Mouse (Mus musculus): ENCODE results near the gene Dpep3. TPM values are rescaled to one million over a fixed set of nuclear protein-coding genes. Genes with fewer than 3 reads are reported as not detected.
A peak's percentile ranks its signal among the peaks of the same experiment; 100 is the strongest.
"Not testable (repeated sequence)": the region's sequence is repeated elsewhere in the genome, so short reads cannot be mapped to it uniquely, and the experiment has no call there.

The Dpep3 gene
- polyA plus RNA-seq, 1 experiment from 2014 or later, result not detected

- Histone ChIP-seq H3K27ac (no peak overlapping the region), H3K9ac (no peak overlapping the region), H3K9me3 (replicated peaks) (no peaks in the 10 kb centered on the region), H3K4me3 (no peak overlapping the region), H3K4me1 (no peaks in the 10 kb centered on the region; the same call in 1 of the 2 replicates), H3K4me2 (replicated peaks) (no peak overlapping the region), H3K27me3 (no peaks in the 10 kb centered on the region), H3K36me3 (no peaks in the 10 kb centered on the region)
- ATAC-seq (ENCODE audit: low FRiP score), result no peak
- 74% methylated on average over 8 of the region's 8 CpGs for WGBS
Observed at GRCm38 (mm10) chr8:106004538-106005207, 25.4 kb upstream of the Dpep3 start.

- Histone ChIP-seq H3K27ac (no peak overlapping the region), H3K4me2 (replicated peaks) (no peak overlapping the region), H3K4me3 (no peak overlapping the region), H3K36me3 (no peaks in the 10 kb centered on the region), H3K27me3 (no peaks in the 10 kb centered on the region), H3K9me3 (replicated peaks) (no peaks in the 10 kb centered on the region), H3K9ac (no peak overlapping the region), H3K4me1 (no peaks in the 10 kb centered on the region)
- WGBS, result 85% methylated on average over 4 of the region's 4 CpGs
- no peak for ATAC-seq (ENCODE audit: low FRiP score)
Observed at GRCm38 (mm10) chr8:106001908-106002307, 22.7 kb upstream of the Dpep3 start.

- no peaks in the 10 kb centered on the region for H3K27me3 ChIP-seq
- no peaks in the 10 kb centered on the region for H3K4me1 ChIP-seq
- H3K36me3 ChIP-seq, result no peaks in the 10 kb centered on the region
- H3K4me2 ChIP-seq (replicated peaks), result no peak overlapping the region
- WGBS, result 91% methylated on average over 2 of the region's 2 CpGs
- H3K9ac ChIP-seq, result no peak overlapping the region
- no peak for ATAC-seq (ENCODE audit: low FRiP score)
- no peak overlapping the region for H3K4me3 ChIP-seq
- H3K9me3 ChIP-seq (replicated peaks), result no peaks in the 10 kb centered on the region
- no peak overlapping the region for H3K27ac ChIP-seq
Observed at GRCm38 (mm10) chr8:105998971-105999370, 19.7 kb upstream of the Dpep3 start.

- no peaks in the 10 kb centered on the region for H3K9me3 ChIP-seq (replicated peaks)
- H3K9ac ChIP-seq, result no peak overlapping the region
- no peaks in the 10 kb centered on the region for H3K4me1 ChIP-seq
- no peaks in the 10 kb centered on the region for H3K27me3 ChIP-seq
- no peak for ATAC-seq (ENCODE audit: low FRiP score)
- H3K4me3 ChIP-seq, result no peak overlapping the region
- H3K36me3 ChIP-seq, result no peaks in the 10 kb centered on the region
- 68% methylated on average over 7 of the region's 7 CpGs for WGBS
- H3K4me2 ChIP-seq (replicated peaks), result no peak overlapping the region
- no peak overlapping the region for H3K27ac ChIP-seq
Observed at GRCm38 (mm10) chr8:105996359-105996758, 17.1 kb upstream of the Dpep3 start.

GRCm38 (mm10) chr8:105993226-105993625 is 14.0 kb upstream of the Dpep3 start:
- Histone ChIP-seq H3K4me1 (no peaks in the 10 kb centered on the region), H3K9me3 (replicated peaks) (no peaks in the 10 kb centered on the region), H3K27ac (no peak overlapping the region), H3K27me3 (no peaks in the 10 kb centered on the region), H3K4me3 (no peak overlapping the region), H3K36me3 (no peaks in the 10 kb centered on the region), H3K4me2 (replicated peaks) (no peak overlapping the region), H3K9ac (no peak overlapping the region)
- 65% methylated on average over 4 of the region's 4 CpGs for WGBS
- ATAC-seq (ENCODE audit: low FRiP score), result no peak

- H3K4me1 ChIP-seq, result no peaks in the 10 kb centered on the region
- no peaks in the 10 kb centered on the region for H3K36me3 ChIP-seq
- H3K9ac ChIP-seq, result no peak overlapping the region
- H3K9me3 ChIP-seq (replicated peaks), result no peaks in the 10 kb centered on the region
- no peak for ATAC-seq (ENCODE audit: low FRiP score)
- H3K27me3 ChIP-seq, result no peaks in the 10 kb centered on the region
- 70% methylated on average over 5 of the region's 5 CpGs for WGBS
- no peak overlapping the region for H3K4me2 ChIP-seq (replicated peaks)
- H3K4me3 ChIP-seq, result no peak overlapping the region
- no peak overlapping the region for H3K27ac ChIP-seq
Observed at GRCm38 (mm10) chr8:105992499-105992898, 13.3 kb upstream of the Dpep3 start.

- H3K4me3 ChIP-seq, result no peak overlapping the region
- WGBS, result 88% methylated on average over 2 of the region's 2 CpGs
- H3K27me3 ChIP-seq, result no peaks in the 10 kb centered on the region
- no peak overlapping the region for H3K27ac ChIP-seq
- no peaks in the 10 kb centered on the region for H3K36me3 ChIP-seq
- H3K4me1 ChIP-seq, result no peaks in the 10 kb centered on the region
- no peak for ATAC-seq (ENCODE audit: low FRiP score)
- H3K9me3 ChIP-seq (replicated peaks), result no peaks in the 10 kb centered on the region
- no peak overlapping the region for H3K9ac ChIP-seq
- H3K4me2 ChIP-seq (replicated peaks), result no peak overlapping the region
Observed at GRCm38 (mm10) chr8:105991546-105991945, 12.3 kb upstream of the Dpep3 start.

- 11% methylated on average over 15 of the region's 15 CpGs for WGBS
- Histone ChIP-seq H3K27me3 (no peaks in the 10 kb centered on the region), H3K9ac (no peak within 1 kb of the TSS), H3K9me3 (replicated peaks) (no peaks in the 10 kb centered on the region), H3K36me3 (no peaks in the 10 kb centered on the region), H3K4me2 (replicated peaks) (0 out of 2 replicates have a peak within 1 kb of the TSS, but pooled peaks have one; percentile 8), H3K27ac (no peak within 1 kb of the TSS), H3K4me1 (no peaks in the 10 kb centered on the region), H3K4me3 (no peak within 1 kb of the TSS)
- peak; percentile 58 for ATAC-seq (ENCODE audit: low FRiP score)
Observed at GRCm38 (mm10) chr8:105990856-105991387, 11.7 kb upstream of the Dpep3 start, which contains the start of gene Dus2. Gene Dus2, plus strand, starts transcription at chr8:105991337.

- no peak overlapping the region for H3K9ac ChIP-seq
- H3K4me3 ChIP-seq, result no peak overlapping the region
- H3K27ac ChIP-seq, result no peak overlapping the region
- no peak for ATAC-seq (ENCODE audit: low FRiP score)
- H3K4me1 ChIP-seq, result no peaks in the 10 kb centered on the region
- no peak overlapping the region for H3K4me2 ChIP-seq (replicated peaks)
- WGBS, result 86% methylated on average over 11 of the region's 11 CpGs
- H3K27me3 ChIP-seq, result no peaks in the 10 kb centered on the region
- H3K36me3 ChIP-seq, result no peaks in the 10 kb centered on the region
- no peaks in the 10 kb centered on the region for H3K9me3 ChIP-seq (replicated peaks)
Observed at GRCm38 (mm10) chr8:105988546-105988945, 9.3 kb upstream of the Dpep3 start.

- not testable (repeated sequence) for H3K4me1 ChIP-seq; H3K27me3 ChIP-seq; H3K9ac ChIP-seq; H3K9me3 ChIP-seq (replicated peaks); H3K4me2 ChIP-seq (replicated peaks); H3K4me3 ChIP-seq; H3K36me3 ChIP-seq; ATAC-seq (ENCODE audit: low FRiP score); H3K27ac ChIP-seq
- 86% methylated on average over 11 of the region's 11 CpGs for WGBS
Observed at GRCm38 (mm10) chr8:105983406-105983805, 4.2 kb upstream of the Dpep3 start.

GRCm38 (mm10) chr8:105981146-105981545 is 1.9 kb upstream of the Dpep3 start:
- no peaks in the 10 kb centered on the region for H3K4me1 ChIP-seq
- H3K4me3 ChIP-seq, result no peak overlapping the region
- no peak overlapping the region for H3K4me2 ChIP-seq (replicated peaks)
- H3K36me3 ChIP-seq, result no peaks in the 10 kb centered on the region
- no peak for ATAC-seq (ENCODE audit: low FRiP score)
- H3K9me3 ChIP-seq (replicated peaks), result no peaks in the 10 kb centered on the region
- H3K27ac ChIP-seq, result no peak overlapping the region
- H3K9ac ChIP-seq, result no peak overlapping the region
- WGBS, result 84% methylated on average over 1 of the region's 1 CpGs
- no peaks in the 10 kb centered on the region for H3K27me3 ChIP-seq

- Histone ChIP-seq H3K4me1 (no peaks in the 10 kb centered on the region), H3K27ac (no peak overlapping the region), H3K9ac (no peak overlapping the region), H3K4me3 (no peak overlapping the region), H3K27me3 (no peaks in the 10 kb centered on the region), H3K36me3 (no peaks in the 10 kb centered on the region), H3K4me2 (replicated peaks) (no peak overlapping the region), H3K9me3 (replicated peaks) (no peaks in the 10 kb centered on the region)
- ATAC-seq (ENCODE audit: low FRiP score), result no peak
- 68% methylated on average over 7 of the region's 7 CpGs for WGBS
Observed at GRCm38 (mm10) chr8:105975363-105975762, 3.9 kb downstream of the Dpep3 start.
